Mouse (Mus musculus): ENCODE data around the gene Iqce.

- no peak for TF ChIP-seq POLR2A (IDR thresholded peaks at IDR 0.05; ENCODE audit: extremely low read depth, insufficient read depth, low read length)
- TF ChIP-seq CTCF (IDR thresholded peaks at IDR 0.05; ENCODE audit: low read depth, low read length) = no peak
Observed at GRCm38 (mm10) chr5:140633432-140633831, 68.7 kb downstream of the Iqce start.
